Mouse (Mus musculus) lung, postnatal 0 days (tissue): ENCODE data around the gene Shroom3.

Experiments used
- CTCF ChIP-seq: IDR thresholded peaks from 2 replicates; pipeline ENCODE4 v1.5.1; 2016; ENCODE audit warnings: antibody characterized with exemption, mild to moderate bottlenecking
- EP300 ChIP-seq: IDR thresholded peaks from 2 replicates; pipeline ENCODE4 v1.6.1; 2016; ENCODE audit warnings: antibody characterized with exemption, mild to moderate bottlenecking, control low read depth

DNA sequence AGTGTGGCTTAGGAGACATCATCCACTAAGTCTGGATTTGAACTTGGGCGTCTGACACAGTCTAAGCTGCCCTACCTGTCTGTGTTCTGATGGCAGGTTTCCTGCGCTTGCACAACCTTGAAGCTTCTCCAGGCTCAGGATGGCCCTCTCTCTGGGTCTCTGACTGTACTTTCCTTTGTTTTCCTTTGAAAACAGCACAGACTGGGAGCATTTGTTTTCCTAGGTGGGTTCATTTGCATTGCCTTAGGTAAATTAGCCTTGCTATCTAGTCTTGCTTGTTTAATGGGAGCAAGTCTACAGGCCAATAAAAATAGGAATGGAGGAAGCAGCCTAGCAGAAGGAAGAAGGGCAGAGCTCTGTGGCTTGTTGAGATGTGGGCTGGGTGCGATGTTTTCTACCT, 114.7 kb downstream of the Shroom3 start:
- TF ChIP-seq CTCF (no peak), EP300 (no peak)
